Comparison of ENCODE assay signal across 8 mouse cellular contexts in the genomic region with DNA sequence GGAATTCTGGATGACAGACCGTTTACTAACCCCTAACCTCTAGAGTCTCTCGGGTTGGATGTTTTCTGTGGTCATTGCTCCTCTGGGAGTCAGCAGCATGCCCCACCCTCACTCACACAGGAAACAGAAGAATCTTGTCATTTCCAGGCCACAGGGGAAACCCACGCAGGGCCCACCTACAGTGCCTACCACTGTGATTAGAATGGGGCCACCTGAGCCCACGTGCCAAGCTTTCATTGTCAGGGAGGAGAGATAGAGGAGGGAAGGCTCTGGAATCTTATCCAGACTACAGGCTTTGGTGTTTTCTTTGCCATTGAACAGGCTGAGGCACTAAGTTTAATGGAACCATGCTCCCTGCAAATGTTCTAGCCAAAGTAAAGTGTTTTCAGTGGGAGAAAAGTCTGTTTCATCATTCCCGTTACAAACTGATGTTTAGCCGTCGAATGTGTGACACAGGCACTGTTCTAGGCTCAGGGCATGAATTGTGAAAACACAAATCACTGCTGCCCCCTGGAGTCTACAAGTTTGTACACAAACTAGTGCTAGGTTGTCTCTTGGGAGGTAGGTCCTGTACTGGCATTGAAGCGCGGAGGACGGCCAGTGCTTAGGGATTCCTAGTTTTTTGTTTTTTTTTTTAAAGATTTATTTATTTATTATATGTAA. TPM values are rescaled to one million over a fixed set of nuclear protein-coding genes. Genes with fewer than 3 reads are reported as not detected.
DNase-seq lines count a peak whose midpoint lies in the region; ATAC-seq lines count a peak whose summit lies in the region.

No protein-coding gene starts in this region.

- intact Hi-C loops in gastrocnemius, postnatal 14 days (cut with DNase I; ENCODE audit: low total_unique reads) = loop anchor here (2.0 kb wide), 1 partner anchor 31 kb away; a partner anchor contains a TSS

- ATAC-seq in megakaryocyte-erythroid progenitor cell, adult 5-6 weeks (replicated peaks; ENCODE audit: low FRiP score, low TSS enrichment, poor library complexity, severe bottlenecking) = no peak

- peak; percentile 36 for DNase-seq in gastrocnemius, postnatal 14 days
- DNase-seq in gastrocnemius, postnatal 10 days = no peak
- peak; percentile 77 for DNase-seq in CD4-positive, CD25-positive, alpha-beta regulatory T cell, adult 2 months (ENCODE audit: low read depth, low spot score)
- DNase-seq in heart, adult 9 months (ENCODE audit: low spot score in 2 of 2) = peak; percentile 54 to 59
- DNase-seq in kidney, postnatal 25 days = peak; percentile 71 to 86
- peak; percentile 68 to 76 for DNase-seq in spleen, postnatal 36 days (ENCODE audit: low spot score in 2 of 2)
- no peak for DNase-seq in ovary, postnatal 36 days (ENCODE audit: low spot score)

RNA-seq across cellular contexts. Expression of a gene that starts 30.4 kb away (rescaled TPM):
- 10 to 100 TPM; 75.7 to 81.9 TPM for total RNA-seq in gastrocnemius, postnatal 14 days (2021)
- total RNA-seq in gastrocnemius, postnatal 10 days (2021) = 10 to 100 TPM; 90.9 to 92.2 TPM
- total RNA-seq in megakaryocyte-erythroid progenitor cell, adult 5-6 weeks (2014; fragmentation: Nextera tagmentation) = 52.4 and 58.0 TPM in 2 replicates
- 30.6 and 41.4 TPM in 2 replicates for total RNA-seq in megakaryocyte-erythroid progenitor cell, adult 5-6 weeks (2017)

Comparison
In these comparisons a context has a peak if more than half of its experiments do, and no peak if none do; other contexts are left out.
1. DNase-seq: peak in gastrocnemius, postnatal 14 days (single experiment), CD4-positive, CD25-positive, alpha-beta regulatory T cell, adult 2 months (single experiment), heart, adult 9 months (2 of 2), kidney, postnatal 25 days (2 of 2) and spleen, postnatal 36 days (2 of 2); none in gastrocnemius, postnatal 10 days (single experiment) and ovary, postnatal 36 days (single experiment).